Mouse (Mus musculus) stomach, embryonic 16.5 days (tissue): ENCODE measurements at regions not wholly inside any gene's neighbourhood (a gene's known extent, or its start where the extent isn't known, plus 50 kb on each side); places are given as distances from the start of the nearest gene placed in this dataset.

Experiments
- ATAC-seq: fragments of 200-750 bp; cut with Nextera tagmentation; 2 replicates; pipeline ENCODE4 v1.8.0; 2017; ENCODE audit warnings: moderate number of reproducible peaks, moderate TSS enrichment; ENCODE audit not compliant: insufficient read depth, low FRiP score
- H3K27ac ChIP-seq: fragments of 300-500 bp; sonication (generic); 2 replicates; pipeline ENCODE4 v1.5.1; 2014; ENCODE audit warnings: low read length
- H3K27me3 ChIP-seq: fragments of 300-500 bp; sonication (generic); 2 replicates; pipeline ENCODE4 v1.6.1; 2014; ENCODE audit warnings: low read length, control low read depth, mixed read lengths; ENCODE audit not compliant: control insufficient read depth, insufficient read depth
- H3K36me3 ChIP-seq: fragments of 300-500 bp; sonication (generic); 2 replicates; pipeline ENCODE4 v1.6.1; 2014; ENCODE audit warnings: low read length; ENCODE audit not compliant: control insufficient read depth, insufficient read depth
- H3K4me1 ChIP-seq: fragments of 300-500 bp; sonication (generic); 2 replicates; pipeline ENCODE4 v1.6.1; 2014; ENCODE audit warnings: low read length, control low read depth, mixed read lengths; ENCODE audit not compliant: control insufficient read depth, insufficient read depth
- H3K4me2 ChIP-seq: fragments of 300-500 bp; sonication (generic); 2 replicates; pipeline ENCODE4 v1.6.1; 2014; ENCODE audit warnings: low read depth, low read length, mixed read lengths
- H3K4me3 ChIP-seq: fragments of 300-500 bp; sonication (generic); replicated peaks from 2 replicates; pipeline ENCODE4 v1.5.1; 2014; ENCODE audit warnings: mild to moderate bottlenecking, low read length
- H3K9ac ChIP-seq: fragments of 300-500 bp; sonication (generic); 2 replicates; pipeline ENCODE4 v1.6.1; 2014; ENCODE audit warnings: low read length
- H3K9me3 ChIP-seq: fragments of 300-500 bp; sonication (generic); replicated peaks from 2 replicates; pipeline ENCODE4 v1.6.1; 2016; ENCODE audit warnings: low read length, control low read depth; ENCODE audit not compliant: control insufficient read depth
- WGBS: fragments of 180-500 bp; shearing (Covaris S2); extraction: QIAGEN DNeasy Blood & Tissue Kit; methylation state at CpG from one replicate; pipeline ENCODE4 v1.1.7; 2014; 5-methylcytosine and 5-hydroxymethylcytosine counted together

- peaks cover 27% of the 10 kb centered on the region for H3K4me1 ChIP-seq
- H3K9me3 ChIP-seq: no peaks in the 10 kb centered on the region
- H3K36me3 ChIP-seq: no peaks in the 10 kb centered on the region
- ATAC-seq: peak; percentile 19; the same call in 1 of the 2 replicates
- peak overlapping the region; percentile 64 for H3K27ac ChIP-seq
- H3K9ac ChIP-seq: peak overlapping the region; percentile 70
- 15% methylated on average over 20 of the region's 20 CpGs for WGBS
- peak overlapping the region; percentile 84 for H3K4me2 ChIP-seq
- no peaks in the 10 kb centered on the region for H3K27me3 ChIP-seq
- peak overlapping the region; percentile 49 for H3K4me3 ChIP-seq
Observed at GRCm38 (mm10) chr13:97434961-97435864, 194.3 kb downstream of the Enc1 start.

- Histone ChIP-seq H3K27ac (no peak overlapping the region), H3K36me3 (no peaks in the 10 kb centered on the region), H3K9me3 (no peaks in the 10 kb centered on the region), H3K4me3 (no peak overlapping the region), H3K27me3 (no peaks in the 10 kb centered on the region), H3K4me2 (no peak overlapping the region), H3K4me1 (peaks cover 22% of the 10 kb centered on the region), H3K9ac (no peak overlapping the region)
- WGBS: 79% methylated on average over 7 of the region's 7 CpGs
- ATAC-seq: no peak
Observed at GRCm38 (mm10) chr13:97434167-97434566, 193.3 kb downstream of the Enc1 start.

GRCm38 (mm10) chr13:97432627-97433026 is 191.7 kb downstream of the Enc1 start:
- no peak for ATAC-seq
- no peak overlapping the region for H3K4me3 ChIP-seq
- no peaks in the 10 kb centered on the region for H3K9me3 ChIP-seq
- peaks cover 16% of the 10 kb centered on the region for H3K4me1 ChIP-seq
- no peak overlapping the region for H3K4me2 ChIP-seq
- 45% methylated on average over 4 of the region's 4 CpGs for WGBS
- H3K36me3 ChIP-seq: no peaks in the 10 kb centered on the region
- no peak overlapping the region for H3K9ac ChIP-seq
- H3K27me3 ChIP-seq: no peaks in the 10 kb centered on the region
- H3K27ac ChIP-seq: no peak overlapping the region

- no peak overlapping the region for H3K4me2 ChIP-seq
- no peaks in the 10 kb centered on the region for H3K27me3 ChIP-seq
- H3K4me1 ChIP-seq: peaks cover 13% of the 10 kb centered on the region
- H3K9ac ChIP-seq: no peak overlapping the region
- no peaks in the 10 kb centered on the region for H3K36me3 ChIP-seq
- 54% methylated on average over 2 of the region's 2 CpGs for WGBS
- H3K9me3 ChIP-seq: no peaks in the 10 kb centered on the region
- H3K27ac ChIP-seq: no peak overlapping the region
- no peak for ATAC-seq
- no peak overlapping the region for H3K4me3 ChIP-seq
Observed at GRCm38 (mm10) chr13:97430885-97431284, 190.0 kb downstream of the Enc1 start.

- Histone ChIP-seq H3K9ac (no peak overlapping the region), H3K27ac (no peak overlapping the region), H3K27me3 (no peaks in the 10 kb centered on the region), H3K36me3 (no peaks in the 10 kb centered on the region), H3K4me2 (no peak overlapping the region), H3K9me3 (no peaks in the 10 kb centered on the region), H3K4me1 (peaks cover 6% of the 10 kb centered on the region; the same call in 1 of the 2 replicates), H3K4me3 (no peak overlapping the region)
- ATAC-seq: no peak
- WGBS: 67% methylated on average over 6 of the region's 6 CpGs
Observed at GRCm38 (mm10) chr13:97428163-97428562, 187.3 kb downstream of the Enc1 start.

- Histone ChIP-seq H3K4me1 (peaks cover 6% of the 10 kb centered on the region; the same call in 1 of the 2 replicates), H3K27ac (no peak overlapping the region), H3K27me3 (no peaks in the 10 kb centered on the region), H3K4me2 (no peak overlapping the region), H3K9me3 (no peaks in the 10 kb centered on the region), H3K9ac (no peak overlapping the region), H3K4me3 (no peak overlapping the region), H3K36me3 (no peaks in the 10 kb centered on the region)
- WGBS: 52% methylated on average over 4 of the region's 4 CpGs
- ATAC-seq: no peak
Observed at GRCm38 (mm10) chr13:97427537-97427936, 186.6 kb downstream of the Enc1 start.

GRCm38 (mm10) chr13:97425731-97426130 is 184.8 kb downstream of the Enc1 start:
- no peak for ATAC-seq
- H3K4me3 ChIP-seq: no peak overlapping the region
- 83% methylated on average over 9 of the region's 9 CpGs for WGBS
- peaks cover 6% of the 10 kb centered on the region; the same call in 1 of the 2 replicates for H3K4me1 ChIP-seq
- H3K27me3 ChIP-seq: no peaks in the 10 kb centered on the region
- no peaks in the 10 kb centered on the region for H3K36me3 ChIP-seq
- H3K9ac ChIP-seq: no peak overlapping the region
- no peak overlapping the region for H3K4me2 ChIP-seq
- H3K27ac ChIP-seq: no peak overlapping the region
- H3K9me3 ChIP-seq: no peaks in the 10 kb centered on the region

GRCm38 (mm10) chr13:97423911-97424310 is 183.0 kb downstream of the Enc1 start:
- Histone ChIP-seq H3K4me2 (no peak overlapping the region), H3K9ac (no peak overlapping the region), H3K27ac (no peak overlapping the region), H3K4me3 (no peak overlapping the region), H3K36me3 (no peaks in the 10 kb centered on the region), H3K9me3 (no peaks in the 10 kb centered on the region), H3K4me1 (peaks cover 6% of the 10 kb centered on the region; the same call in 1 of the 2 replicates), H3K27me3 (no peaks in the 10 kb centered on the region)
- no peak for ATAC-seq
- WGBS: 47% methylated on average over 6 of the region's 6 CpGs

GRCm38 (mm10) chr13:97423298-97423817 is 182.5 kb downstream of the Enc1 start:
- no peak overlapping the region; the same call in 1 of the 2 replicates for H3K27ac ChIP-seq

More at GRCm38 (mm10) chr13:97423298-97423817, 182.5 kb downstream of the Enc1 start:
- no peaks in the 10 kb centered on the region for H3K36me3 ChIP-seq
- no peak for ATAC-seq
- no peaks in the 10 kb centered on the region for H3K9me3 ChIP-seq
- H3K4me1 ChIP-seq: peaks cover 6% of the 10 kb centered on the region; the same call in 1 of the 2 replicates
- 64% methylated on average over 5 of the region's 5 CpGs for WGBS
- H3K9ac ChIP-seq: no peak overlapping the region
- H3K4me2 ChIP-seq: no peak overlapping the region
- no peak overlapping the region for H3K4me3 ChIP-seq
- H3K27me3 ChIP-seq: no peaks in the 10 kb centered on the region
